Mouse (Mus musculus) cerebellum, adult 2 months (tissue): ENCODE data around the gene Fut8. TPM values are rescaled to one million over a fixed set of nuclear protein-coding genes. Genes with fewer than 3 reads are reported as not detected.

Source experiments
- DNase-seq, 2 experiments: peaks; one replicate each; pipeline ENCODE4 v3.0.0; 2021
- H3K27ac ChIP-seq: fragments of 200-500 bp; 2 replicates; pipeline ENCODE4 v1.5.1; 2012; ENCODE audit warnings: low read length, control low read depth, inconsistent platforms; ENCODE audit not compliant: insufficient read depth
- H3K27me3 ChIP-seq: fragments of 200-500 bp; 2 replicates; pipeline ENCODE4 v1.6.1; 2012; ENCODE audit warnings: inconsistent platforms, mild to moderate bottlenecking, low read length, moderate library complexity; ENCODE audit not compliant: control insufficient read depth, insufficient read depth
- H3K4me1 ChIP-seq: fragments of 200-500 bp; 2 replicates; pipeline ENCODE4 v1.6.1; 2011; ENCODE audit warnings: low read length; ENCODE audit not compliant: control insufficient read depth, insufficient read depth
- H3K4me3 ChIP-seq: fragments of 200-500 bp; replicated peaks from 2 replicates; pipeline ENCODE3; 2011; ENCODE audit warnings: mild to moderate bottlenecking, low read depth, low read length, control low read depth; ENCODE audit not compliant: insufficient read depth
- CTCF ChIP-seq: fragments of 200-500 bp; IDR thresholded peaks from 2 replicates; pipeline ENCODE4 v1.5.1; 2011; ENCODE audit warnings: low read depth, mild to moderate bottlenecking, control low read depth, low read length, moderate library complexity, borderline replicate concordance; ENCODE audit not compliant: insufficient read depth
- POLR2A ChIP-seq: fragments of 200-500 bp; IDR thresholded peaks from 2 replicates; pipeline ENCODE4 v1.6.1; 2011; ENCODE audit warnings: low read length, control low read depth, borderline replicate concordance; ENCODE audit not compliant: insufficient read depth
- WGBS: fragments of 180-500 bp; shearing (Covaris S2); methylation state at CpG from one replicate; pipeline ENCODE4 v1.1.7; 2018; 5-methylcytosine and 5-hydroxymethylcytosine counted together
- polyA plus RNA-seq: library from polyadenylated mRNA; depleted of rRNA; stranded (reverse); fragments of >200 nt; gene quantifications from 2 replicates; pipeline ENCODE4 v1.2.3, GENCODE M21; 2012

Gene Fut8
- polyA plus RNA-seq, 1 experiment, result 47.4 TPM

DNA sequence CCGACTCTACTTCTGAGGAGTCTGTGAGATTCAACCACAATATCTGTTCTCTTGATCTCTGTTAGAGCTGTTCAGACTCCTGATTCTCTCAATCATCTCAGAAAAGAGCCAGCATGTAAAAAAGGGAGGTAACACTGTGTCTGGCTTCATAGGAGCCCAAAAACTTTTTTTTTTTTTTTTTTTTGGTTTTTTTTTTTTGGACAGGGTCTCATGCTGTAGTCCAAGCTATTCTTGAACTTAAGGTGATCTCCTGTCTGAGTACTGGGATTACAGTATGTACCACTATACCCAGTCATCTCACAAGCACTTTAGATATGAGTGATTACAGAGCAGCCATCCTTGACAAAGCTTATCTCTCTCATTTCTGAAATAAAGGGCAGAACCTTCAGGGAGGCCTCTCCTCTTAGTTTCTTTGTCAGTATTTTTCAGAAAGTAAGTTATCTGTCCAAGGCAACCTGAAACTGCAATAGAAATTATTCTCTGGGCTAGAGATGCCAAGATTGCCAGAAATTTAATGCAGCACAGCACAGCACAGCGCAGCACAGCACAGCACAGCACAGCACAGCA, 41.3 kb upstream of the Fut8 start:
- Histone ChIP-seq H3K27me3 (no peaks in the 10 kb centered on the region), H3K27ac (peak overlapping the region; percentile 13; the same call in 1 of the 2 replicates), H3K4me1 (peaks cover 7% of the 10 kb centered on the region), H3K4me3 (no peak overlapping the region)
- TF ChIP-seq CTCF, result no peak
- TF ChIP-seq POLR2A, result no peak
- 69% methylated on average over 2 of the region's 2 CpGs for WGBS
- no peak for DNase-seq

GRCm38 (mm10) chr12:77197121-77197599, 40.8 kb upstream of the Fut8 start:
- H3K27me3 ChIP-seq, result no peaks in the 10 kb centered on the region
- peak overlapping the region; percentile 13; the same call in 1 of the 2 replicates for H3K27ac ChIP-seq
- DNase-seq, result peak; percentile 92 to 95
- TF ChIP-seq CTCF (no peak), POLR2A (no peak)
- no peak overlapping the region for H3K4me3 ChIP-seq
- WGBS, result 5% methylated on average over 7 of the region's 7 CpGs
- H3K4me1 ChIP-seq, result peaks cover 7% of the 10 kb centered on the region

DNA sequence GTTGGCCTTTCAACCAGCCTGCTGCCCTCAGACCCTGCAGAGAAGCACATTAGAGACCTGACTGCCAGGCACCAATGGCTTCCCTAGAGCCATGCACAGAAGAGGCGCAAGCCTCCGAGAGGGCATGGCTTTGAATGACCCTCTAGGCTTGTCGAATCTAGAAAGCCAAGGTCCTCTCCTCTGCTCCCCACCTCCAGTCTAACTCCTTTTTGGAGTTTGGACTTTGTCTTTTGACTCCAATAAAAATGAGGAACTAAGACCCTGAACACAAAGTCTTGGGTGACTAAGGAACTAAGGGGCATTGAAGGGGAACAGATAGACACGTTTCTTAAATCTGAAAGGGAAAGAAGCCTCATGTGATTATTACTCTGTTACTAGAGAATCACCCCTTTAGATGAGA, 39.7 kb upstream of the Fut8 start:
- Histone ChIP-seq H3K27me3 (no peaks in the 10 kb centered on the region), H3K4me1 (peaks cover 7% of the 10 kb centered on the region), H3K4me3 (no peak overlapping the region), H3K27ac (peak overlapping the region; percentile 11; the same call in 1 of the 2 replicates)
- TF ChIP-seq POLR2A, result no peak
- no peak for TF ChIP-seq CTCF
- no peak for DNase-seq
- 95% methylated on average over 4 of the region's 4 CpGs for WGBS

GRCm38 (mm10) chr12:77201461-77202143, 36.3 kb upstream of the Fut8 start:
- TF ChIP-seq CTCF (no peak), POLR2A (no peak)
- Histone ChIP-seq H3K4me3 (no peak overlapping the region), H3K4me1 (peaks cover 7% of the 10 kb centered on the region), H3K27ac (no peak overlapping the region), H3K27me3 (no peaks in the 10 kb centered on the region)
- WGBS, result 80% methylated on average over 10 of the region's 10 CpGs
- DNase-seq, result no peak

GRCm38 (mm10) chr12:77203136-77203535, 34.8 kb upstream of the Fut8 start:
- no peak for TF ChIP-seq POLR2A
- no peak for TF ChIP-seq CTCF
- Histone ChIP-seq H3K27ac (no peak overlapping the region), H3K27me3 (no peaks in the 10 kb centered on the region), H3K4me3 (no peak overlapping the region), H3K4me1 (peaks cover 2% of the 10 kb centered on the region)
- DNase-seq, result no peak
- 92% methylated on average over 4 of the region's 4 CpGs for WGBS

DNA sequence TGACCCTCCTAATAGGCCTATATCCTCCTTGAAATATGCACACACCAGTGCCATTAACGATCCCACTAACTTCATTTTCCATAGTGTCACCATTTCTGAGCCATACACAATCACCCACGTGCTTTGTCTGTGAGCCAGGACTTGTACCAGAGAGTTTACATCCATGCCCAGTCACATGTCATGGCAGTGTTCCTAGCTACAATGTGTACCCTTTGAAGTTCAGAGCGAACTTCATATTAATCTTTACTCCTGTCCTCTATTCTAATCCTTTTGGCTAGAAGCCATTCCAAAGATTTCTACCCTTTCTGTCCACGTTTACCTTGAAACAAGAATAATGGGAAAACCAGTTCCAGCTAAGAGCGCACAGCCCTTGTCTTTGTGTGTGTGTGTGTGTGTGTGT, 31.1 kb upstream of the Fut8 start:
- DNase-seq, result no peak
- no peak overlapping the region for H3K4me3 ChIP-seq
- WGBS, result 77% methylated on average over 5 of the region's 5 CpGs
- H3K27me3 ChIP-seq, result no peaks in the 10 kb centered on the region
- no peaks in the 10 kb centered on the region for H3K4me1 ChIP-seq
- H3K27ac ChIP-seq, result no peak overlapping the region
- no peak for TF ChIP-seq CTCF
- TF ChIP-seq POLR2A, result no peak

DNA sequence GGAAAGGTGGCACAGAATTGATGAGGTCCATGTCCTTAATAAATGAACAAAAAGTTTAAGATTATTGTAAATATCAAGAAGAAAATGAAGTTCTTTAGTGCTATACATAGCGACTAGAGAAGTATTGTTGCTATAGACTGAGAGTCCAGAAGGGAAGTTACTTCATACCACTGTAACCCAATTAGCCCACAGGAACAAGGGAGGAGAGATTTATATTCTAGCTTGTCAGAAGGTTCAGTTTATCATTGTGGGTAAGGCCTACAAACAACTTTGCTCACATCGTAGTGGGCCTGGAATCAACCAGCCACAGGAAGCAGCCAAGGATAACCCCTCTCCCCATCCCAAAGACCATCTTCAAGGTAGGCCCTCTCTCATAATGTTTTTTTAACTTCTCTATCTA, 29.9 kb upstream of the Fut8 start:
- no peak for TF ChIP-seq CTCF
- Histone ChIP-seq H3K27ac (no peak overlapping the region), H3K27me3 (no peaks in the 10 kb centered on the region), H3K4me3 (no peak overlapping the region), H3K4me1 (no peaks in the 10 kb centered on the region)
- 95% methylated on average over 2 of the region's 2 CpGs for WGBS
- no peak for DNase-seq

- H3K4me3 ChIP-seq, result no peak overlapping the region
- H3K27me3 ChIP-seq, result no peaks in the 10 kb centered on the region
- TF ChIP-seq CTCF (no peak), POLR2A (no peak)
- H3K4me1 ChIP-seq, result no peaks in the 10 kb centered on the region
- 85% methylated on average over 5 of the region's 5 CpGs for WGBS
- no peak for DNase-seq
- H3K27ac ChIP-seq, result no peak overlapping the region
Measured at GRCm38 (mm10) chr12:77208576-77209180, 29.2 kb upstream of the Fut8 start.
